Mouse (Mus musculus) adrenal gland, postnatal 4 days (tissue): Measurements from ENCODE around the gene Eef2. TPM values are rescaled to one million over a fixed set of nuclear protein-coding genes. Genes with fewer than 3 reads are reported as not detected.
"Not testable (repeated sequence)": the region's sequence is repeated elsewhere in the genome, so short reads cannot be mapped to it uniquely, and the experiment has no call there.

Source experiments
- DNase-seq, 2 experiments: peaks; one replicate each; pipeline ENCODE4 v3.0.0; 2021 to 2022; ENCODE audit warnings: low spot score in 2 of 2, mixed read lengths in 2 of 2
- total RNA-seq, 2 experiments: library from RNA; stranded (reverse); gene quantifications; 2 replicates each; pipeline ENCODE4 v1.2.3; 2021

Eef2 gene
- total RNA-seq, 2 experiments from 2014 or later = 1,728 to 1,734 TPM

DNA sequence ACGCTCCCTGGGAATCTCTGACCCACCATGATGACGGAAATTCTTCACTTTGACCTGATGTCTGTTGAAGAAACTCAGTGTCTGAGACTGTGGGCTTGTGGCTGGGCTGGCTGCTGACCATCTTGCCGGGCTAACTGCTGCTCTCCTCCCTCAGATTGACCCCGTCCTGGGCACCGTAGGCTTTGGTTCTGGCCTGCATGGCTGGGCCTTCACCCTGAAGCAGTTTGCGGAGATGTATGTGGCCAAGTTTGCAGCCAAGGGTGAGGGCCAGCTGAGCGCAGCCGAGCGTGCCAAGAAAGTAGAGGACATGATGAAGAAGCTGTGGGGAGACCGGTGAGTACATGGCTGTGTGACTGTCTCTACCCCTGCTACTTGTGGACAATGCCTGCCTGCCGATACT lies 2.5 kb downstream of the Eef2 start:
- no peak for DNase-seq

DNA sequence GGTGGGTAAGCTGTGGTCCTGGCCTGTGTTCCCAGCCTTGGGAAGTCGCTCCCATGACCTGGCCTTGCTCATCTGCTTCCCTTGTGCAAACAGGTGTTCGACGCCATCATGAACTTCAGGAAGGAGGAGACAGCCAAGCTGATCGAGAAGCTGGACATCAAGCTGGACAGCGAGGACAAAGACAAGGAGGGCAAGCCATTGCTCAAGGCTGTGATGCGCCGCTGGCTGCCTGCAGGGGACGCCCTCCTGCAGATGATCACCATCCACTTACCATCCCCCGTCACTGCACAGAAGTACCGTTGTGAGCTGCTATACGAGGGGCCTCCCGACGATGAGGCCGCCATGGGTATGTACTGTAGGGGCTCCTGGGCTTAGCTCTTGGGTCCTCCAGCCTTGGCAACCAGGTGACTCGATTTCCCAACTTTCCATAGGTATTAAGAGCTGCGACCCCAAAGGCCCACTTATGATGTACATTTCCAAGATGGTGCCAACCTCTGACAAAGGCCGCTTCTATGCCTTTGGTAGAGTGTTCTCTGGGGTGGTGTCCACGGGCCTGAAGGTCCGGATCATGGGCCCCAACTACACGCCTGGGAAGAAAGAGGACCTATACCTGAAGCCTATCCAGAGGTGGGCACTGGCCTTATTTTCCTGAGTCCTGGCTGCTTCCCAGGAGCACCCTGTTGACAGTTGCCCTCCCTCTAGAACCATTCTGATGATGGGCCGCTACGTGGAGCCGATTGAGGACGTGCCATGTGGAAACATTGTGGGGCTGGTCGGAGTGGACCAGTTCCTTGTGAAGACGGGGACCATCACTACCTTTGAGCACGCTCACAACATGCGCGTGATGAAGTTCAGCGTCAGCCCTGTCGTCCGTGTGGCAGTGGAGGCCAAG lies 3.3 kb downstream of the Eef2 start:
- no peak for DNase-seq

DNA sequence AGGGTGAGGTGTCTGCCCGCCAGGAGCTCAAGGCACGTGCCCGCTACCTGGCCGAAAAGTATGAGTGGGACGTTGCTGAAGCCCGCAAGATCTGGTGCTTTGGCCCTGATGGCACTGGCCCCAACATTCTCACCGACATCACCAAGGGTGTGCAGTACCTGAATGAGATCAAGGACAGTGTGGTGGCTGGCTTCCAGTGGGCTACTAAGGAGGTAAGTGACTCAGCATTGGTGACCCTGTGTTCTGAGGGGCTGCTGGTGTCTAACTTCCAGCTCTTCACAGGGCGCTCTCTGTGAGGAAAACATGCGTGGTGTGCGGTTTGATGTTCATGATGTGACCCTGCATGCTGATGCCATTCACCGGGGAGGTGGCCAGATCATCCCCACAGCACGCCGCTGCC lies 4.5 kb downstream of the Eef2 start:
- DNase-seq = no peak

DNA sequence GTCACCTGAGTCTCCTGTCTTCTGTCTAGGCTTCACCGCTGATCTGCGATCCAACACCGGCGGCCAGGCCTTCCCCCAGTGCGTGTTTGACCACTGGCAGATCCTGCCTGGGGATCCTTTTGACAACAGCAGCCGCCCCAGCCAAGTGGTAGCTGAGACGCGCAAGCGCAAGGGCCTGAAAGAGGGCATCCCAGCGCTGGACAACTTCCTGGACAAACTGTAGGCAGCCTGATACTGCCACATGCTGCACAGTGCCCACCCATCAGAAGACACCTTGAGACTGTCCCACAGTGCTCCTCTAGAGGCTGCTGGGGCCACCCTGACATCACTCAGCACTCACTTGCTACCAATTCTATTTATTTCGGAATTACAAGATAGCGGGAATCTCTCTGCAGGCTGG lies 5.4 kb downstream of the Eef2 start:
- DNase-seq = not testable (repeated sequence)

DNA sequence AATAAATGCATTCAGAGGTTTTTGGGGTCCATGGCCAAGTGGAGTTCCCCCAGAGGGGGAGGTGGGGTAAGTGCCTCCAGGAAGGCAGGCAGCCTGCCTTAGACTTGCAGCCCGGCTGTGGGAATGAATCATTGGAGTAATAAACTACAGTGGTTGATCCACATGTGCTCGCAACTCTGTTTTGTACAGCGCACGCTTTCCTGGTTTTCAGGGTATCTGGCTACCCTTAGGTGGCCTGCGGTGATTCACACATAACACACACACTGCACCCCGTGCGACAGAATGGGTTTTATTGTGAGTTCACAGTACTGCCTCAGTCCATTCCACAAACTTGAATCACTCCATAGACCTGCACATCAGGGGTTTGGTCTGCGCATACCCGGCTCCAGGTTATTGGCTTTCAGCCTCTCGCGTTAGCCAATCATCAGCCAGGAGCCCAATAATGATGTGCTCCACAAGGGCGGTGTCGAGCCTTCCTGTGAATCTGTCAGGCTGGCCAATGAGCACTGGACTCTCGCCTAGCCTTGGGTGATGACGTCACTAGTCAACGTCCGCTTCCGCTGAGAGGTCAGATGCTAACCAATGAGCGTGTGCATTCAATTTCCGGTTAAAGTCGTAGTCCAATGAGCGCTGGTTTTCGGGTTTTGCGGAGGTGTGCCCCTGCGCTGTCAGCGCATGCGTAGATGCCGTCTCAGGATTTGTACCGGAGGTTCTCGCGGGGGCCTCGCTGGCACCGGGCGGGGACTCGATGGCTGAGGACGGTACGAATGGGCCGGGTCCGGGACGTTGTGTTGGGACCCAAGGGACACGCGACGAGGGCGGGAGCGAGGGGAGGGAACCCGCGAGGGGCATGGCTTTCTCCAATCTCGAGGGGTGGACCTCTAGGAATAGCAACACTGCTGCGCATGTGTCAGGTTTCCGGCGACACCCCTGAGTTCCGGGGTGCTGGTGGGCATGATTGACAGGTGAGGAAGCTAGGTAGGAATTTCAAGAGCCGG lies 6.2 kb downstream of the Eef2 start, which contains the start of gene Dapk3:
Gene Dapk3, plus strand, starts transcription at position 670 of the 998 bp plus-strand sequence.
- DNase-seq = peak; percentile 85 to 91

DNA sequence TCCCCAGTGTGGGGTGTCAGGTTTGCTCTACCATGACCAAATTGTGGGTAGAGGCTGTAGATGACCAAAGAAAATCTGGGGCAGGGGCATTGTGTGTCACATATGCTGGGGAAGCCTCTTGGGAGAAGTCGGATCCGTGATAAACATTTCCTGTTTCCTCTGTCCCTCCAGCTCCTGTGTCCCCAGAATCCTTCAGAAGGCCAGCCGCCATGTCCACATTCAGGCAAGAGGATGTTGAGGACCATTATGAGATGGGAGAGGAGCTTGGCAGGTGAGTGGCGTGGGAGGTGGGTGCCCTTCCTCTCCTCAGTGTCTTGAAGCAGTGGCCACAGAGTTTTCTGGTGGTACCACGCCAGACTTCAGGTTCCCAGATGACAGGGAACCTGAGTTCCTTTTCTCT lies 7.4 kb downstream of the Eef2 start, which contains the start of gene 4930442H23Rik:
Gene 4930442H23Rik, minus strand, starts transcription at position 45 of the 400 bp plus-strand sequence.
- no peak for DNase-seq

DNA sequence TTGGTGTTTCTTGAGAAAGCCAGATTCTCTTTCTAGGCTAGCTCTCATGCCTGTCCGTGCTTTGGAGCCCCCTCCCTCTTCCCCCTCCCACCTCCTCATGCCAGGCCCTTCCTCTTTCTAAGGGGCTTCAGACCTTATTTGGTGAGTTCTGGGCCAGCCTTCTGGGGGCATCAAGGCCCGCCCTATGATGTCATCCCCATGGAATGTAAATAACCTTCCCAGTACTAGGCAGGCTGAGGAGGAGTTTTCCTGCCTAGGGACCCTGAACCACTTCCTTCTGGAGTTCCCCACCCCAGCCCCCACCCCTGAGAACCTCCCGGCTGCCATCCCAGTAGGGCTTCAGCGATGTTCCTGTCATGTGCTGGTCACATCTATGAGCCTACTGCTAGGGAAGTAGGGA lies 8.3 kb downstream of the Eef2 start:
- no peak for DNase-seq

DNA sequence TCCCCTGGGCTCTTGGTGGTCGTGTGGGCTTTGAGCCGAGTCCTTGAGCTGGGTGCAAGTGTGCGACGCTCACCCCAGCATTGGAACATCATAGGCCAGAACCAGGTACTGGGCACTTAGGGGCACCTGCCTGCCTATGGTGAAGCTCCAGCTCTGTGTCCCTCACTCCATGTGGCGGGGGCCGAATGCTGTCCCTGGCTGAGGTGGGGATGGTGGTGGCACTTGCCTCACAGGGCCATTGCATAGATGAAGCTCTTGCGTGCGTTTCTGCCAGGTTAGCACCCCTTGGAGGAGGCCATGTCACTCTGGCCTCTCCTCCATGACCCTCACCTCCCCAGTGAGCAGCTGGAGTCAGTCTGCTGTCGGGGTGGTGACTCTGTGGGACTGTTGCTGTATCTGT lies 10.7 kb downstream of the Eef2 start:
- no peak for DNase-seq

DNA sequence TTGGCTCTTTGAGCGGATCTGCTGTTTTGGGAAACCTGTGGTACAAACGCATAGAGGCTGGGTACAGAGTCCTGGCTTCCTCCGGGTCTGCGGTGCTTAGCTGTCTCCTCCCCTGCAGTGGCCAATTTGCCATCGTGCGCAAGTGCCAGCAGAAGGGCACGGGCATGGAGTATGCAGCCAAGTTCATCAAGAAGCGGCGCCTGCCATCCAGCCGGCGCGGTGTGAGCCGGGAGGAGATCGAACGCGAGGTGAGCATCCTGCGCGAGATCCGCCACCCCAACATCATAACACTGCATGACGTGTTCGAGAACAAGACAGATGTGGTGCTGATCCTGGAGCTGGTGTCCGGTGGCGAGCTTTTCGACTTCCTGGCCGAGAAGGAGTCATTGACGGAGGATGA lies 13.4 kb downstream of the Eef2 start:
- DNase-seq = no peak

DNA sequence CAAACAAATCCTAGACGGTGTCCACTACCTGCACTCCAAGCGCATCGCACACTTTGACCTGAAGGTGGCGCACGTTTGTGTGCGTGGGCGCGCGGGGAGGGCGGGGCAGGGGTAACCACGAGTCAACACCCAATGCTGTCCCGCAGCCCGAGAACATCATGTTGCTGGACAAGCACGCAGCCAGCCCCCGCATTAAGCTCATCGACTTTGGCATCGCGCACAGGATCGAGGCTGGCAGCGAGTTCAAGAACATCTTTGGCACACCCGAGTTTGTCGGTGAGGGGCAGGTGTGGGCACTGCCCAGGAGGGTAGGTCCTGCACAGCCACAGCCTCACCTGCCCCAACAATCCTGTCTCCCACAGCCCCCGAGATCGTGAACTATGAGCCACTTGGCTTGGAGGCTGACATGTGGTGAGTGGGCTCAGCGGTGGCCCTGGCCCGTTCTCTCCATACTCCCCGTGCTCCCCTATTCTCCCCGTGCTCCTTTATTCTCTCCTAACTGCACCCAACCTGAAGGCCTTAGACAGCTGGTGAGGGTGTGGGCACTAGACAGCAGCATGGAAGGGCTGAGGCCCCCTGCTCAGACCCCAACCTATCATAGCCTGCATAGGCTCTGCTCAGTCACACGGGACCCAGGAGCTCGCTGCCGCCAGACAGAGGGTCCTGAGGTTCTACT lies 13.9 kb downstream of the Eef2 start:
- DNase-seq = no peak

DNA sequence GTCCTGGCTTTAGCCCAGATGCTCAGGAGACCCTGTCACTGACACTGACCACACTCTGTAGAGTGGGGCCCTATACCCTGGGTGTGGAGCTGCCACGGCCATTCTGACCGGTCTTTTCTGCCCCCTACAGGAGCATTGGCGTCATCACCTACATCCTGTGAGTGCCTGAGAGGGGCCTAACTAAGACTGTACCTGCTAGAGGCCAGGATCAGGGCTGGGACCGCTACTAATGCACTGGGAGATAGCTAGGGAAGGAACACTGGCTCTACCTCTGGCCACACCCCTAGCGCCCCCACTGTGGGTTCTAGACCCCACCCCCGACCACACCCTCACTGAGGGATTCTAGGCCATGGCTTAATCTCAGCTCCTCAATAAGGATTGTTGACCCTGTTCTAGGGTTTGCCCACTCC lies 14.5 kb downstream of the Eef2 start:
- DNase-seq = no peak

DNA sequence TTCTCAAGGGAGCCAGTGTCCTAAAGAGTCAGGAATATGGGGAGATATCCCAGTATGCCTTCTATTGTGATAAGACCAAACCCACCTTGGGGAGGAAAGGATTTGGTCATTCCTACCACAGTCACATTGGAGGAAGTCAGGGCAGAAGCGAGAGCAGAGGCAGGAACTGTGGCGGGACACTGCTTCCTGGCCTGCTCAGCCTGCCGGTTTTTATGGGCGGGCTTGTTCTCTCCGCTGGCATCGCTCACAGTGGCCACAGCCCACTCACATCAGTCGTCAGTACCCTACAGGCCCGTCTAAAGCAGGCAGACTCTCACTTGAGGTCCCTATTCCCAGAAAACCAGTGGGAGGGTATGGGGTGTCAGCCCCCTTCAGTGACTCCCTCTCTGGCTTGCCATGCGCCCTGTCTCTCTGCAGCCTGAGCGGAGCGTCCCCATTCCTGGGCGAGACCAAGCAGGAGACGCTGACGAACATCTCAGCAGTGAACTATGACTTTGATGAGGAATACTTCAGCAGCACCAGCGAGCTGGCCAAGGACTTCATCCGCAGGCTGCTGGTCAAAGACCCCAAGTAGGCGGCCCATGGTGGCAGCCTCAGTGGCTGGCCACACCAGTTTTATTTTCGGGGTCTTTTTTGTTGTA lies 15.0 kb downstream of the Eef2 start:
- DNase-seq = no peak

DNA sequence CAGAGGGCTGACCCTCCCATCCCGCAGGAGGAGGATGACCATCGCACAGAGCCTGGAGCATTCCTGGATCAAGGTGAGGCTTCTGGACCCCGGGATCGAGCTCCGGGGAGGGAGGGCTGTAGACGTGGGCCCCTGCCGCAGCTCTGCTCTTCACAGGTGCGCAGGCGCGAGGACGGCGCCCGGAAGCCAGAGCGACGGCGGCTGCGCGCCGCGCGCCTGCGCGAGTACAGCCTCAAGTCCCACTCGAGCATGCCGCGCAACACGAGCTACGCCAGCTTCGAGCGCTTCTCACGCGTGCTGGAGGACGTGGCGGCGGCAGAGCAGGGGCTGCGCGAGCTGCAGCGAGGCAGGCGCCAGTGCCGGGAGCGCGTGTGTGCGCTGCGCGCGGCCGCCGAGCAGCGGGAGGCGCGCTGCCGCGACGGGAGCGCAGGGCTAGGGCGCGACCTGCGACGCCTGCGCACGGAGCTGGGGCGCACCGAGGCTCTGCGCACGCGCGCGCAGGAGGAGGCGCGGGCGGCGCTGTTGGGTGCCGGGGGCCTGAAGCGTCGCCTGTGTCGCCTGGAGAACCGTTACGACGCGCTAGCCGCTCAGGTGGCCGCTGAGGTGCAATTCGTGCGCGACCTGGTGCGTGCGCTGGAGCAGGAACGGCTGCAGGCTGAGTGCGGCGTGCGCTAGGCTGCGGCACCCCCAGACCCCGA lies 16.0 kb downstream of the Eef2 start:
- DNase-seq = peak in 1 of 2 experiments; percentile 67

DNA sequence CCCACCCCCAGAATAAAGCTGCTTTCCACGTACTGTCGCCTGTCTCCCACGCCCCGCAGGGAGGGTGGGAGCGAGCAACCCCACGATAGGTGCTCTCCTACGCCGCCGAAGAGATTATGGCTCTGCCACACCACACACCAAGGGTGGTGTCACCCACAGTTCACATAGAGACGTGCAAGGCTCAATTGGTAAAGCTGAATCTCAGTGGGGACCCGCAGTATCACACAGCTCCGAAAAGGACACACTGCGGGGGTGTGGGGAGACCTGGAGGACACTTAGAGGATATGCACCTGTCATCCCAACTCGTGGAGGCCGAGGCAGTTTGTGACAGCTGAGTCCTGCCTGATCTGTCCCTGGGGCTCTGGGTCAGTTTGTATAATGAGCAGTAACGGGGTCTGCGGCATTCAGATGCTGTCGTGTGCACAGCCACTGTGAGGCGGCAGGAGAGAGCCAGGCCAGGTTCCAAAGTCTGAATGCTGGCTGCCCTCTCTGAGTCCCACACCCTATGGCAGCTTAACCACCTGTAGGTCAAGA lies 16.6 kb downstream of the Eef2 start:
- no peak for DNase-seq

DNA sequence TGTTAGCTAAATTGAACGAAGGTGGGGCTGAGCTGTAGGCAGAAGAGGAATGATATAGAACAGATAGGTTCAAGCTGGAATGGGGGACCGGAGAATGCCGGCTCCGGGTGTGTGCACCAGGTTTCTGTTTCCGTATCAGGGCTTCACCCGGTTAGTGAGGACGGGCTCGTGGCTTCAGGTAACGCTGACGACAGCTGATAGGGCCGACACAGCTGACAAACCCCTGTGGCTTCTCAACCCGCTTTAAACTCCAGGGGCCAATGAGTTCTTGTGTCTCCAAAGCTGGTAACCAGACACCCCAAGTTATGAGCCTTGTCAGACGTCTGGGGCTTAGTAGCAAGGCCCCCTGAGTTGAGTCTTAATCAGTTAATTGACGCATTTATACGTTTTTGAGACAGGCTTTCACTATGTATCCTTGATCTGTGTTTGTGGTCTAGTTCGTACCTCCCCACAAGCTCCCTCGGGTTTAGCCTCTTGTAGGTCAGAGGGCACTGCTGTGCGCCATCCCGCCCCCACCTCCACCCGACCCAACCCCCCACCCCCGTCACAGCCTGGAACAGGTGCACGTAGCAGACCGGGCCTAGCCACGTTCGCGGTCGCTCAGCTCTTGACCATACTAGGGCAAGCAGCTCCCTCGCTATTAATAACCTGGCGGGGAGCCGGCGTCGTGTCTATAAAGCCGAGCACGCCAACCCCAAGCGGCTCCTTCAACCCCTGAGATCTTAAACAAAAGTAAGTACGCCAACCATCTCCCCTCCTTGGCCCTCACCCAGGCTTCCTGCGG lies 17.8 kb downstream of the Eef2 start:
- no peak for DNase-seq

DNA sequence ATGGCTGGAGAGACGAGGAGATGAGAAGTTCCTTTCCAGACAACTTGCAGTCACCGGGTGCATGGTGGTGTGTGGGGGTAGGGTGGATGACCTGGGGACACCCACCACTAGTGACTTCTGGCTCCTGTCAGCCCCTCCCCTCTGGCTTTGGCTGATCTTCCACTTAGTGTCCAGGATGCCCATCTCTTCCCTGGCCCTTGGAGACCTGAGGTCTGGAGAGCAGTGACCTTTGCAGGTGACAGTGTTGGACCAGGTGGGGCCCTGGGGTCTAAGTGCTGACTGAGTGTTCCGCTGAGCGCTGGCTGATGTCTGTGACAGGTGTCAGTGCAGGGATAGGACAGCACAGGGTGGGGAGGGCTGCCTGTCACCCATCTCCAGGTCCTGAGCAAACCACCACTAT lies 18.9 kb downstream of the Eef2 start:
- DNase-seq = no peak

DNA sequence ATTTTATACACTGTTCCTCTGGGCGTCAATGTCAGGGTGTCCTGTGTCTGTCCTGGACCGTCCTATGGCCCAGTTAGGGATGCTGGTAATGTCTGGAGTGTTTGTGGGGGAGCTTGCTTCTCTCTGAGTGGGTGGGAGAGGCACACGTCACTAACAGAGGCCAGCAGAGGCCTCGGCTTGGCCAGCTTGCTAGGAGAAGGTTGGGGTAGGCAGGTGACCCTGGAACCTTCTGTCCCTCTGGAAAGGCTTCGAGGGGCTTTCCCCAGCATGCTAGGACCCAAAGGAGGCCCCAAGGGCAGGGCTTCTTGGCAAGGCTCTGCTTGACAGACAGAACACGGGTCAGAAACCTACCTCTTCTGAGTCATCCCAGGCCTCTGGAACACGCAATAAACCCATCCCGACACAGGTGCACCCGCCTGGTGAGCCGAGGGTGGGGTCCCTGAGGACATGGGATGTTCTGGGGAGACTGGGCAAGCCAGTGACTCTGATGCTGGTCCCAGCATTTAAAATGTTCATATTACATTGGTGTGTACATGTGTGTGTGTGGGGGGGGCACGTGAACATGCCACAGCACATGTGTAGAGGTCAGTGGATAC lies 20.1 kb downstream of the Eef2 start:
- DNase-seq = no peak

DNA sequence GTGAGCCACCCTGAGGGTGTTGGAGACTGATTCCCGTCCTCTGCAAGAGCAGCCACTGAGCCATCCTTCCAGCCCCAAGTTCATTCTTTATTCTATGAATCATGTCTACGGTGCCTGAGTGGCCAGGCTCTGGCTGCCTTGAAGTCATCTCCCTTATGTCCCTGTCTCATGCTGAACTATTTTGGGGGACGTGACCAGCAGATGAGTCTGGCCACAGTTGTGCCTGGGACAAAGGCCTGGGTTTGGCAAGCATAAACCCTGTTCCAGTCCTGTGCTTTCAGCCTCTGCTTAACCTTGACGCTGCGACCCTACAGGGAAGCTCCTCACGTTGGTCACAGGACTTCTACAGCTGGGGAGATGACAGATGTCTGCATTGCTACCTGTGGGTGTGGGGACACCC lies 20.9 kb downstream of the Eef2 start:
- no peak for DNase-seq

DNA sequence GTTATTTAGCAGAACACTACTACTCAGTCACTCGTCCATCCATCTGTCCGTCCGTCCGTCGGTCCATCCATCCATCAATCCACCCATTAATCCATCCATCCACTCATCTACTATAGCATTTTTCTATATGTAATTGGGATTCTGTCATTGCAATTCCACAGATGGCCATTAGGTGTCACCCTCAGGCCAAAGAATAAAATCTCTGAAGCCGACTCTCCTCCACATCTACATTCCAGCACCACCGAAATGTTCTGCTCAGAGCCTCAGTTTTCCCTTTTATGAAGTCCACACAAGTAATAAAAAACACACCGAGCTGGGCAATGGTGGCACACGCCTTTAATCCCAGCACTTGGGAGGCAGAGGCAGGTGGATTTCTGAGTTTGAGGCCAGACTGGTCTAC lies 21.8 kb downstream of the Eef2 start:
- no peak for DNase-seq
